In genomic region chr10:77418138-77418537, GRCm38 (mm10) we compare ENCODE assay signal across 8 mouse cellular contexts. TPM values are rescaled to one million over a fixed set of nuclear protein-coding genes. Genes with fewer than 3 reads are reported as not detected.
A peak's percentile ranks its signal among the peaks of the same experiment; 100 is the strongest.
DNase-seq lines count a peak whose midpoint lies in the region; ATAC-seq and TF ChIP-seq lines count a peak whose summit lies in the region.

Gene Adarb1, minus strand, starts transcription at chr10:77418270.

- no peaks in the 10 kb centered on the region; the same call in 1 of the 2 replicates for H3K4me1 ChIP-seq in cortical plate, adult 2 months (ENCODE audit: control insufficient read depth, insufficient read depth, low read length)
- H3K4me1 ChIP-seq in hindbrain, postnatal 0 days (ENCODE audit: insufficient read depth, low read length), result no peaks in the 10 kb centered on the region

- no peaks in the 10 kb centered on the region for H3K9me3 ChIP-seq in hindbrain, postnatal 0 days (ENCODE audit: low read length)

- peak within 1 kb of the TSS; percentile 91 for H3K4me2 ChIP-seq in hindbrain, postnatal 0 days (ENCODE audit: low read depth, low read length)

- DNase-seq in adipocyte (ENCODE audit: low spot score), result peak; percentile 83
- peak; percentile 86 to 89 for DNase-seq in gastrocnemius, adult 8-10 months (ENCODE audit: low spot score in 2 of 2)
- DNase-seq in hindbrain, postnatal 0 days (ENCODE audit: low spot score), result peak; percentile 96
- DNase-seq in left cerebral cortex, adult 18-20 months (ENCODE audit: low spot score in 2 of 2), result peak; percentile 85 to 92
- peak; percentile 92 to 95 for DNase-seq in lung, postnatal 4 days
- DNase-seq in retina, postnatal 1 day, result peak; percentile 95
- DNase-seq in thymus, postnatal 4 days, result peak; percentile 93

- TF ChIP-seq CTCF in cortical plate, adult 2 months (IDR thresholded peaks at IDR 0.05; ENCODE audit: extremely low read depth, insufficient read depth, low read length), result no peak
- no peak for TF ChIP-seq CTCF in hindbrain, postnatal 0 days (IDR thresholded peaks at IDR 0.05; ENCODE audit: low read depth)

- H3K27ac ChIP-seq in cortical plate, adult 2 months (ENCODE audit: insufficient read depth, low read length), result peak within 1 kb of the TSS; percentile 74; the same call in 1 of the 2 replicates
- peak within 1 kb of the TSS; percentile 84 for H3K27ac ChIP-seq in hindbrain, postnatal 0 days

- peak within 1 kb of the TSS; percentile 74 for H3K9ac ChIP-seq in hindbrain, postnatal 0 days (replicated peaks; ENCODE audit: low read length)

- peak; percentile 95 for ATAC-seq in hindbrain, postnatal 0 days

- peak; percentile 73 for TF ChIP-seq POLR2A in cortical plate, adult 2 months (IDR thresholded peaks at IDR 0.05; ENCODE audit: extremely low read depth, insufficient read depth, low read length)

- no peaks in the 10 kb centered on the region for H3K36me3 ChIP-seq in hindbrain, postnatal 0 days (ENCODE audit: insufficient read depth, low read length)

- peak within 1 kb of the TSS; percentile 72 for H3K4me3 ChIP-seq in cortical plate, adult 2 months (ENCODE audit: insufficient read depth, low read length)
- H3K4me3 ChIP-seq in hindbrain, postnatal 0 days (ENCODE audit: low read length), result peak within 1 kb of the TSS; percentile 58

- no peaks in the 10 kb centered on the region for H3K27me3 ChIP-seq in hindbrain, postnatal 0 days (ENCODE audit: insufficient read depth, low read length)

- WGBS in hindbrain, postnatal 0 days, result 1% methylated on average over 51 of the region's 57 CpGs

RNA-seq across cellular contexts. Expression of gene Adarb1, which starts in this region (rescaled TPM):
- polyA plus RNA-seq in cortical plate, adult 2 months (2012; rRNA removed), result 105 and 113 TPM in 2 replicates
- 1 to 10 TPM; 3.1 to 7.2 (median 6.2) TPM for total RNA-seq in gastrocnemius, adult 8-10 months (2022)
- total RNA-seq in hindbrain, postnatal 0 days (2014; rRNA removed), result 46.5 and 65.1 TPM in 2 replicates
- polyA plus RNA-seq in hindbrain, postnatal 0 days (2015; fragmentation: Nextera tagmentation; extraction: Ambion mirVana), result 18.6 and 21.1 TPM in 2 replicates
- 100 to 1,000 TPM; 121 to 144 TPM for total RNA-seq in left cerebral cortex, adult 18-20 months (2021)

Comparison
In these comparisons a context has a peak if more than half of its experiments do, and no peak if none do; other contexts are left out.
1. Peak in every context shown above with its lines: DNase-seq, ATAC-seq, H3K4me3 ChIP-seq and H3K27ac ChIP-seq.